Mouse (Mus musculus): ENCODE measurements around the gene Vat1. TPM values are rescaled to one million over a fixed set of nuclear protein-coding genes. Genes with fewer than 3 reads are reported as not detected.
A peak's percentile ranks its signal among the peaks of the same experiment; 100 is the strongest.

The Vat1 gene
- 47.7 and 94.2 TPM in 2 replicates for polyA plus RNA-seq (2012; ENCODE audit: insufficient read depth, low replicate concordance)

DNA sequence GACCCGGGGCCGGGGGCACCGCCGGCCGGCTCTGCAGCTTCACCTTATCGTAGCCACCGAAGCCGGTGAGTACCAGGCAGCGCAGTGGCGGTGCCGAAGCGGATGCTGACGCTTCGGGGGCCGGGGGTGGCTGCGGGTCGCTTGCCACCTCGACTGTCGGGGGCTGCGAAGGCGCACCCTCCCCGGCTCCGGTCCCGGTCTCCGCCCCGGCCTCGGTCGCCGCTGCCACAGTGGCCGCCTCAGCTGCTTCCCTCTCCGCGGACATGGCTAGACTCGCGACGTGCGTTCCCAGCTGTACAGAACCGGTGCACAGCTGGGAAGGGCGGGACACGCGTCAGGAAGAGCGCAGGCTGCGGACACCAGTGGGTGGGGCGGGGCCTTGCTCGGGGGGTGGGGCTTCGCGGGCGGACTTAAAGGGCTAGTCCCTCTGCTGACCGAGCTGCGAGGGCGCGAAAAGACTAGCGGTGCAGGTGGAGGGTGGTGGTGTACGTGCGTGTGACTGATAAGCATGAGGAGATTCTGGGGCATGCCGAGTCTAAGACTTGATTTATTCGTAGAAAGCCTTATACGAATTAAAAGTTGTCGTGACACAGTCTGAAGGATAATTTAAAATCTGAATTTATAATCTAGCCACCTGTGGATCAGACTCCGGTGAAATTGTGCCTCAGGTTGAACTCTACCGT lies at the start of gene Vat1:
Gene Vat1 (minus strand): TSS at position 362 of the 683 bp plus-strand sequence.
- Histone ChIP-seq H3K4me1 (peaks cover 69% of the 10 kb centered on the region), H3K27me3 (replicated peaks) (peaks cover 38% of the 10 kb centered on the region), H3K4me3 (replicated peaks) (peak within 1 kb of the TSS; percentile 97), H3K9me3 (no peaks in the 10 kb centered on the region), H3K36me3 (replicated peaks; ENCODE audit: low read length) (peaks cover 18% of the 10 kb centered on the region)
- no peak for TF ChIP-seq GATA1 (IDR thresholded peaks at IDR 0.05; ENCODE audit: borderline replicate concordance, low read length)
- no peak for TF ChIP-seq FLI1 (IDR thresholded peaks at IDR 0.05; ENCODE audit: low read length)

DNA sequence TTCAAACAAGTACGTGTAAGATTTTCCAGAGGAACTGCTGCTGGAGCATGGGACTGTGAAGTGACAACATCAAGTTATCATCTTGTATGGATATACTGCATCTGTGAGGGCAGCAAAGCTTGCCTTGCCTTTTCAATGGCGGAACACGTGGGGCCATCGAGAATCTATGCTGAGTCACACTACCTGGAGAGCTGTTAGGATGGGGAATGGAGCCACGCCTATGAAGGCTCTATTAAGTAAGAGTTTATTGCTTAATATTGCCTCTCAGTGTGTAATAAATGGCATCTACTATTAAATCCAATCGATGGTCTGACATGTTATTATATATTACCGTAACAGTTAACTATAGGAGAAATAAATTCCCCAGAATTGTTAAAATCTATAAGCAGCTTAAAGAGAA lies 41.1 kb upstream of the Vat1 start:
- Histone ChIP-seq H3K9me3 (no peaks in the 10 kb centered on the region), H3K27me3 (replicated peaks) (no peaks in the 10 kb centered on the region), H3K4me3 (replicated peaks) (no peak overlapping the region), H3K36me3 (replicated peaks; ENCODE audit: low read length) (peaks cover 82% of the 10 kb centered on the region), H3K4me1 (no peaks in the 10 kb centered on the region)
- TF ChIP-seq GATA1 (IDR thresholded peaks at IDR 0.05; ENCODE audit: borderline replicate concordance, low read length): no peak
- no peak for TF ChIP-seq FLI1 (IDR thresholded peaks at IDR 0.05; ENCODE audit: low read length)

DNA sequence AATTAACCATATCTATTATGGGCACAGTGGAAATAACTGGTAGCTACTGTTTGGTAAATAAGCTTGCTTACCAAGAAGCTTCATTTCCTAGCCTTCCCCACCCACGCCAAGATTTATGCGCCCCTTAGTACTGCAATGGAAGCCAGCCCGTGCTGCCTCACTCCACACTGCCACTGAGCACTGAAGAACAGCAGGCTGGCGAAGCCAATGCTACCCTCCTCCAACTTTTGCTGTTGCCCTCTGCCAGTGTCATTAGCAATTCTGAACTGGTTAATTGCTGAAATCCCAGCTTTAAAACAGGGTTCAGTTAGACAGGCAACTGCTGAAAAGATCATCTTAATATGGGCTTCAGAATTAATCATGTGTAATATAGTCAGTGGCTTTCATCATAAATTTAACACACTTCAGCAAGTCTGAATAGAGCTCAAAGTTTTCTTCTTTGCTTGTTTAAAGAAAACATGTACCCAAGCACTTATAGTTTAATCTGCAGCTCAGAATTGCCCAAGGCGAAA lies 40.3 kb upstream of the Vat1 start:
- no peak for TF ChIP-seq FLI1 (IDR thresholded peaks at IDR 0.05; ENCODE audit: low read length)
- TF ChIP-seq GATA1 (IDR thresholded peaks at IDR 0.05; ENCODE audit: borderline replicate concordance, low read length): no peak
- Histone ChIP-seq H3K27me3 (replicated peaks) (no peaks in the 10 kb centered on the region), H3K9me3 (no peaks in the 10 kb centered on the region), H3K4me3 (replicated peaks) (no peak overlapping the region), H3K4me1 (no peaks in the 10 kb centered on the region), H3K36me3 (replicated peaks; ENCODE audit: low read length) (peaks cover 83% of the 10 kb centered on the region)

DNA sequence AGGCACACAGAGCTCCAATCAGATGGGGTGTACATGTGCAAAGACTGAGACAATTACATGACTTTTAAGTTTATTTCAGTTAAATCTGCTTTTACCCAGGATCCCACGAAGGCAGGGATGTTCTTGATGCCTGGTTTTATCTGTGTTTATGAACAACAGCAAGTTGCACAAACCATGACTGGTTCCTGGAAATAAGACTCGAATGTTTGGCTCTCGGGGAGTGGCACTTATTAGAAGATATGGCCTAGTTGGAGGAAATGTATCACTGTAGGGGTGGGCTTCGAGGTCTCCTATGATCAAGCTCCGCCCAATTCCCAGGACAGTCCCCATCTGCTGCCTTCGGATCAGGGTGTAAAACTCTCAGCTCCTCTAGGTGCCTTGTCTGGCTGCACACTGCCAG lies 20.1 kb upstream of the Vat1 start:
- TF ChIP-seq GATA1 (IDR thresholded peaks at IDR 0.05; ENCODE audit: borderline replicate concordance, low read length): no peak
- TF ChIP-seq FLI1 (IDR thresholded peaks at IDR 0.05; ENCODE audit: low read length): no peak
- peaks cover 38% of the 10 kb centered on the region for H3K36me3 ChIP-seq (replicated peaks; ENCODE audit: low read length)
- no peaks in the 10 kb centered on the region for H3K9me3 ChIP-seq
- H3K4me1 ChIP-seq: peaks cover 33% of the 10 kb centered on the region
- no peak overlapping the region for H3K4me3 ChIP-seq (replicated peaks)
- H3K27me3 ChIP-seq (replicated peaks): peaks cover 9% of the 10 kb centered on the region

DNA sequence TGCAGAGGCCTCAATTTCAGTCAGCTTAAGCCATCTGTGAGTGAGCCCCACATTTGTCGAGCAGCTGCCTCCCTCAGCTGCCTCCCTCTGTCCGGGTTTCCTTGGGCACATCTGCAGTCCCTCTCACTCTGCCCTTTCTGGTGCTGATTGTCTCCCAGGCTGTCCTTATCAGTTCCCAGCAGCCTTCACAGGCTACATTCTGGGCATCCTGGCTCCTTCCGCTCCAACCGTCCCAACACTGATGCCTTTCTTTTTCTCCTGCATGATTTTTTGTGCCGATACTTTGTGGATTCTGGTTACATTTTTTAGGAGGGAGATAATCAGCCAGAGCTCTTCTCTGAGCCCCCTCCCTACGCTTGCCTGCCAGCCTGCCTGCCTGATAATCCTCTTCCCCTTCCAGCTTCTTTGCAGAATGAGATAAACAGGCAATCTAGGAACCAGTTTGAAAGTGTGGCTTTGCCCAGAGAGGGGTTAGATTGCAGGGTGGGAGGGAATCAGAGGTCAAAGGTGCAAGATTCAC lies 19.5 kb upstream of the Vat1 start:
- H3K4me3 ChIP-seq (replicated peaks): peak overlapping the region; percentile 62
- no peak for TF ChIP-seq FLI1 (IDR thresholded peaks at IDR 0.05; ENCODE audit: low read length)
- TF ChIP-seq GATA1 (IDR thresholded peaks at IDR 0.05; ENCODE audit: borderline replicate concordance, low read length): peak; percentile 83; the same call in 2 of the 3 replicates
- peaks cover 33% of the 10 kb centered on the region for H3K4me1 ChIP-seq
- H3K36me3 ChIP-seq (replicated peaks; ENCODE audit: low read length): peaks cover 35% of the 10 kb centered on the region
- no peaks in the 10 kb centered on the region for H3K9me3 ChIP-seq
- H3K27me3 ChIP-seq (replicated peaks): peaks cover 15% of the 10 kb centered on the region

DNA sequence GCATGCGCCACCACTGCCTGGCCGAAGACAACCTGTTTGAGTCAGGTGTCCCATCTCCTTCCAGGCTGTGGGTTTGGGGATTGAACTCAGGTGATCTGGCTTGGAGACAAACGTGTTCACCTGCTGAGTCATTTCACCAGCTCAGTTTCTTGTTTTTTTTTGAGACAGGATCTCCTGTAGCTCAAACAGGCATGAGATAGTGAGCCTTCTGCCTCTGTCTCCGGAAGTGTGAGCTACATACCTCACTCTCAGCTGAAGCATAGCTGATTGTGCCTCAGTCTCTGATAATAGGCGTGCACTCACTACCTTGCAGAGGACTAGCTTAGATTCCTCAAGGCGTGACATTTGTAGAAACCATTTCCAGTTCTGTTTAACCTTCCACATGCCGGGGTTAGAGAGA lies 18.8 kb upstream of the Vat1 start:
- no peaks in the 10 kb centered on the region for H3K9me3 ChIP-seq
- no peak for TF ChIP-seq GATA1 (IDR thresholded peaks at IDR 0.05; ENCODE audit: borderline replicate concordance, low read length)
- TF ChIP-seq FLI1 (IDR thresholded peaks at IDR 0.05; ENCODE audit: low read length): no peak
- H3K36me3 ChIP-seq (replicated peaks; ENCODE audit: low read length): peaks cover 31% of the 10 kb centered on the region
- H3K4me1 ChIP-seq: peaks cover 33% of the 10 kb centered on the region
- H3K27me3 ChIP-seq (replicated peaks): peaks cover 21% of the 10 kb centered on the region
- H3K4me3 ChIP-seq (replicated peaks): no peak overlapping the region

DNA sequence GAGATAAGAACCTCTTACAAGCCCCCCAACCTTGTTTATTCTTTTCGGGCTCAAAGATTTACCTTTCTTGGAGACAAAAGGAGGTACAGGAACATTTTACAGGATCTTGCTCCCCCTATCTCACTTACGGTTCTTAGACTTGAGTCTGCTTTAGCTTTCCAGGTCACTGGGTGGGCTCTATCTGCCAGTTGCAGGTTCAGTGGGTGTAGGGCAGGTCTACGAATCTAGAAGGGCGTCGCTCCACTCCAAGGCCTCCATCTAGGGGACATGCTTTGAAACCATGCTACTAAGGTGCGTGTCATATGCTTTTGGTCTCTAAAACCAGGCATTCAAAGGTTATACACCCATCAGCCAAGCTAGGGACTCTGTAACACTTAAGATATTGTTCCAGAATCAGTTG lies 18.2 kb upstream of the Vat1 start:
- Histone ChIP-seq H3K9me3 (no peaks in the 10 kb centered on the region), H3K4me3 (replicated peaks) (no peak overlapping the region), H3K36me3 (replicated peaks; ENCODE audit: low read length) (peaks cover 25% of the 10 kb centered on the region), H3K27me3 (replicated peaks) (peaks cover 27% of the 10 kb centered on the region), H3K4me1 (peaks cover 35% of the 10 kb centered on the region)
- TF ChIP-seq FLI1 (IDR thresholded peaks at IDR 0.05; ENCODE audit: low read length) (no peak), GATA1 (IDR thresholded peaks at IDR 0.05; ENCODE audit: borderline replicate concordance, low read length) (no peak)

DNA sequence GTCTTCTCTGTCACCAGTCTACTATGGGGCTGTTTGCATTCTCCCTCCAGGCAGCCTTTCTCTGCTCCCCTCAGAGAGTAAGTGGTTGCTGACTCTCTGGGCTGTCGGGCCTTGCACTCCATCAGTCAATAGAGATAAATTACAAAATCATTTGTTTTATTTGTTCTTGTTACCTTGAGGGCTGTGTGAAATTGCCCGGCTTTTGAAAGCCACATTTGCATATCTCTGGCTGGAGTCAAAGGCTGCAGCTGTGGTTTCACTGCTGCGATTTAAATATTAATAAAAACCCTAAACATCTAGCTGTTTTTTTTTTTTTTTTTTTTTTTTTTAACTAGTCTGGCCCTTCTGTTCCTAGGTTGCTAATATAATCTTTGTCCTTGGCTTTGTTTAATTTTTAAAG lies 17.8 kb upstream of the Vat1 start:
- H3K9me3 ChIP-seq: no peaks in the 10 kb centered on the region
- no peak for TF ChIP-seq FLI1 (IDR thresholded peaks at IDR 0.05; ENCODE audit: low read length)
- no peak for TF ChIP-seq GATA1 (IDR thresholded peaks at IDR 0.05; ENCODE audit: borderline replicate concordance, low read length)
- peaks cover 21% of the 10 kb centered on the region for H3K36me3 ChIP-seq (replicated peaks; ENCODE audit: low read length)
- peaks cover 32% of the 10 kb centered on the region for H3K27me3 ChIP-seq (replicated peaks)
- H3K4me3 ChIP-seq (replicated peaks): no peak overlapping the region
- peaks cover 39% of the 10 kb centered on the region for H3K4me1 ChIP-seq

DNA sequence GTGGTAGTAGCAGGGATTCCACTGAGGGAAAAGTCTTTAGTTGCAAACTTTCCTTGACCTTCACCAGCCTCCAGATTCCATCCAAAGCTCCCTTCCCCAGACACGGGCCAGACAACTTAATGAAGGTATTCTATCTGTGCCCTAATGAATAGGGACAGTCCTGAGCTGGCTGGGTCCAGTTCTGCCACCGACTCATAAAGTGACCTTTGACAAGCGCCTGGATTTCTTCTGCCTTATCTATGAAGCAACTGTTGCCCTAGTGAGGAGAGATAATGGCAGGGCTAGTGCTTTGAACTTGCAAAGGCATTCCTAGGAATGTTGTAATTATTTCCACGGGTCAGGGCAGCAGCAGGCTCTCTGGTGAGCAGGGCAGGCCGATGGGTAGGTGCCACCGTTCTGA lies 14.9 kb upstream of the Vat1 start:
- no peak for TF ChIP-seq FLI1 (IDR thresholded peaks at IDR 0.05; ENCODE audit: low read length)
- no peak for TF ChIP-seq GATA1 (IDR thresholded peaks at IDR 0.05; ENCODE audit: borderline replicate concordance, low read length)
- H3K4me1 ChIP-seq: peaks cover 29% of the 10 kb centered on the region
- no peaks in the 10 kb centered on the region for H3K9me3 ChIP-seq
- no peaks in the 10 kb centered on the region for H3K36me3 ChIP-seq (replicated peaks; ENCODE audit: low read length)
- no peak overlapping the region for H3K4me3 ChIP-seq (replicated peaks)
- peaks cover 43% of the 10 kb centered on the region for H3K27me3 ChIP-seq (replicated peaks)

DNA sequence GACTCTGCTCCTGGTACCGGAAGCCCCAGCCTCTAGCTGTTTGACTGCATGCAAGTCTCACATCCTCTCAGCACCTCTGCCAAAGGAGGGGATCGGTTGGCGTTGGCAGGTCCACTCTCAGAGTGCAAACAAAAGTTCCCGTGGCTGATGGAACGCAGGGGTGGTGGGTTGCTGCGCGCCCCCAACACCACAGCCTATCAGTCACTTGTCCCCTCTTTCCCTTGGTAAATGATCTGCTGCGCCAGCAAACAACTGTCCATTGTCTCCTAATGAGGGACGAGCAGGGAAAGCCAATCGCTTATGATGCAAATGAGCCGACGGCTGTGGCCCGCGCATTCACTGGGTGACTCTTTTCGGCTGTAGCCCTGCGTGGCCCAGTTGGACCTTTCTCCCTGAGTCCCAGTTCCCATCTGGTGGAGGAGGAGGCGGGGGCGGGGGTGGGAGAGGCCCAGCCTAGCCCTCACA lies 13.2 kb upstream of the Vat1 start:
- peaks cover 12% of the 10 kb centered on the region for H3K4me1 ChIP-seq
- no peak overlapping the region for H3K4me3 ChIP-seq (replicated peaks)
- peaks cover 49% of the 10 kb centered on the region for H3K27me3 ChIP-seq (replicated peaks)
- H3K9me3 ChIP-seq: no peaks in the 10 kb centered on the region
- H3K36me3 ChIP-seq (replicated peaks; ENCODE audit: low read length): no peaks in the 10 kb centered on the region
- TF ChIP-seq FLI1 (IDR thresholded peaks at IDR 0.05; ENCODE audit: low read length) (no peak), GATA1 (IDR thresholded peaks at IDR 0.05; ENCODE audit: borderline replicate concordance, low read length) (no peak)
